Mouse (Mus musculus): ENCODE measurements at regions not wholly inside any gene's neighbourhood (a gene's known extent, or its start where the extent isn't known, plus 50 kb on each side); places are given as distances from the start of the nearest gene placed in this dataset.
"Not testable (repeated sequence)": the region's sequence is repeated elsewhere in the genome, so short reads cannot be mapped to it uniquely, and the experiment has no call there.

DNA sequence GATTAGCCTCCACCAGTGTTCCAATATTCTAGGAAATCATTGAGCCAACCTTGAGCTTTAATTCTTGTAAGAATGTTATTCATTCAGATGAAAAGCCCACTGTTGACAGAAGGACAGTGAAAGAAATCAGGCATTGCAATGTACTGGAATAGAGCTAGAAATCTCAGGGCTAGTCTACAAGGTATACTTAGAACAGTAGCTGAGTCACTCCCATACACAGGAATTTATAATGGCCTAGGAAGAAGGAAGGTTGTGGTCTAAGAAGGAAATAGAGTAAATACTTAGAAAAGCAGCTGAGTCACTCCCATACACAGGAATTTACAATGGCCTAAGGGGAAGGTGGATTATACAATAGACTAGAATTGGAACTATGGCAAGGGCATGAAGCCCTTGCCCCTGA lies 174.6 kb downstream of the Fam181b start:
- H3K4me1 ChIP-seq (ENCODE audit: control insufficient read depth, insufficient read depth, low read length); DNase-seq; H3K27me3 ChIP-seq (ENCODE audit: control insufficient read depth, insufficient read depth, low read length); H3K4me3 ChIP-seq (replicated peaks; ENCODE audit: insufficient read depth, low read depth, low read length); H3K27ac ChIP-seq (ENCODE audit: insufficient read depth, low read length): not testable (repeated sequence)

DNA sequence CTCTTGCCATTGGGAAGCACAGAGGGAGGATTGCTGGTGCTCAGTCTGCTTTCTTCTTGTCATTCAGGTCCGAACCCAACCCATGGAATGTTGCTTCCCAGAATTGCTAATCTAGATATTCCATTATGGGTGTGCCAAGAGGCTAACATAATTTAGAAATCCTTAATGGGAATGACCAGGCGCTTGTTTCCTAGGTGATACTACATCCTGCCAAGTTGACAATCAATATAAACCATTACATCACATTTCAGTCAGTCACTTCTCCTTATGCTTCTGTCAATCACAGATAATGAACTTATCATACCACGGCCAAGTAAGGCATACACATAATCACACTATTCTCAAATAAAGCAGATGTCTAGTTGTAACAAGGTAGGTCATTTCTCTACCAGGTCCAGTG lies 206.1 kb downstream of the Fam181b start:
- H3K4me1 ChIP-seq (ENCODE audit: control insufficient read depth, insufficient read depth, low read length), result no peaks in the 10 kb centered on the region
- H3K27ac ChIP-seq (ENCODE audit: insufficient read depth, low read length), result no peak overlapping the region
- WGBS, result 60% methylated on average over 3 of the region's 3 CpGs
- TF ChIP-seq POLR2A (IDR thresholded peaks at IDR 0.05; ENCODE audit: borderline replicate concordance, insufficient read depth, low read length), result no peak
- no peak for TF ChIP-seq CTCF (IDR thresholded peaks at IDR 0.05; ENCODE audit: borderline replicate concordance, insufficient read depth, low read depth, low read length)
- no peaks in the 10 kb centered on the region for H3K27me3 ChIP-seq (ENCODE audit: control insufficient read depth, insufficient read depth, low read length)
- no peak for DNase-seq
- H3K4me3 ChIP-seq (replicated peaks; ENCODE audit: insufficient read depth, low read depth, low read length), result no peak overlapping the region

DNA sequence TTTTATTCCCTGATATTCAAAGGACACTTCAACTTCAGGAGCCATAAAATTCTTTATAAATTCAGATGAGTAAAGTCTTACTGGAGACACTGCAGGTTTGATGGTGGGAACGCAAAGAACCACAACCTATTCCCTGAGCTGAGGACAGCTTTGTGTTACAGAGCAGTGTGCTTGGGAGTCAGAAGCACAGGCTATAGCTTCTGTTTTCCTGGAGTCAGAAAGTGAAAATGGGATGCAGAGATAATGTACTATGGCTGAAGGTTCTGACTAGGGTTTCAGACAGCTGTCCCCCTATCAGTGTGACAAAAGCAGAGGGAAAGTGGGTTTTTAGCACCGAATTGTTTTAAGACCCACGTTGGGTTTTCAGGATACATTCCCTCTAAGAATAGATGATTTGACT lies 211.8 kb downstream of the Fam181b start:
- TF ChIP-seq POLR2A (IDR thresholded peaks at IDR 0.05; ENCODE audit: borderline replicate concordance, insufficient read depth, low read length) (no peak), CTCF (IDR thresholded peaks at IDR 0.05; ENCODE audit: borderline replicate concordance, insufficient read depth, low read depth, low read length) (no peak)
- Histone ChIP-seq H3K27me3 (ENCODE audit: control insufficient read depth, insufficient read depth, low read length) (no peaks in the 10 kb centered on the region), H3K4me3 (replicated peaks; ENCODE audit: insufficient read depth, low read depth, low read length) (no peak overlapping the region), H3K4me1 (ENCODE audit: control insufficient read depth, insufficient read depth, low read length) (no peaks in the 10 kb centered on the region), H3K27ac (ENCODE audit: insufficient read depth, low read length) (no peak overlapping the region)
- 73% methylated on average over 3 of the region's 3 CpGs for WGBS
- DNase-seq, result no peak

DNA sequence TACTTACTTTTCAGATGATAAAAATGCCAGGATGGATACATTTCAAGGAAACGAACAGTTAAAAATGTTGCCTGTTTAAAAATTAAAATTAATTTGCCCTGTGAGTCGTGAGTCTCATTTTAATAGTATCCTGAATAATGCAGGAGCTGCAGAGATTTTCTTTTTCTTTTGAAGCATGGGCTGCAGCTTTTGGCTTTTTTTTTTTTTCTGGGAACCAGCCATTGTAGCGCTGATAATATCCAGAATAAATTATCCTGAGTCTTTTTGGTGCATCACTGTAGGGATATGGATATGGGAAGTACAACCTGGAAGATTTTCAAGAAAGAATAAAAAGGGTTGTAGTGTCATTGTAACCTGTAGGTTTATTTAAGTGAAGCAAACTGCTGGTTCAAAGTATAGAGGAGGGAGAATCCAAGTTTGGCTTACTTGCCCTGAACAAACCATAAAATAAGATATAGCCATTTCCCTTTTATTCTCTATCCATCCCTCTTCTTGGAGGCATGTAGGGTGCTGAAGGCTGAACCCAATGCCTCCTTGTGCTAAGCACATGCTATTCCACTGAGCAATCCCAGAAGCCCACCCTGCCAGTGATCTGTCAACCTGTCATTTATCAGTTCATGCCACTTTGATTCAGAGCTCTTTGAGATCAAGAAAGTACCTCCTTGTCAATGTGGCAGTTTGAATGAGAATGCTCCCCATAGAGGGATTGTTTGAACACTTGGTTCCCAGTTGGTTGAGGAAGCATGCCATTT lies 212.5 kb downstream of the Fam181b start:
- no peak overlapping the region for H3K27ac ChIP-seq (ENCODE audit: insufficient read depth, low read length)
- H3K27me3 ChIP-seq (ENCODE audit: control insufficient read depth, insufficient read depth, low read length), result no peaks in the 10 kb centered on the region
- no peaks in the 10 kb centered on the region for H3K4me1 ChIP-seq (ENCODE audit: control insufficient read depth, insufficient read depth, low read length)
- no peak overlapping the region for H3K4me3 ChIP-seq (replicated peaks; ENCODE audit: insufficient read depth, low read depth, low read length)
- DNase-seq, result no peak
- 53% methylated on average over 3 of the region's 3 CpGs for WGBS
- TF ChIP-seq CTCF (IDR thresholded peaks at IDR 0.05; ENCODE audit: borderline replicate concordance, insufficient read depth, low read depth, low read length) (no peak), POLR2A (IDR thresholded peaks at IDR 0.05; ENCODE audit: borderline replicate concordance, insufficient read depth, low read length) (no peak)

DNA sequence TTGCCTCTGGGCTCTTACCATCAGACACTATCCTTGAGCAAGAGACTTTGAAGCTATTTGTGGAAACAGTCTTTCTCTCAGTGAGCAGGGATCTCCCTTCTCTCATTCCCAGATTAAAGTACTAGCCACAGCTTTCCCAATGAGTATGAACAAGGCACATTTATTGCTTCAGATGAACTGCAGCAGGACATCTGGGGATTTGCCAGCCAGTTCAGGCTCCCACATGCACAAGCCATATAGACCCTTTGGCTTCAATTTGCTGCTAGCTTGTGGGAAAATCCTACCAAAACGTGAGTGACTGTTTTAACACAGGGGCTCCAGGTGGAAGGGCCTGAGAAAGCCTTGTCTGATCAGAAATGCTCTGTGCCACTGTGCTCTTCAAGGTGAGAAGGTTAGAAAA lies 233.1 kb downstream of the Fam181b start:
- TF ChIP-seq CTCF (IDR thresholded peaks at IDR 0.05; ENCODE audit: borderline replicate concordance, insufficient read depth, low read depth, low read length) (no peak), POLR2A (IDR thresholded peaks at IDR 0.05; ENCODE audit: borderline replicate concordance, insufficient read depth, low read length) (no peak)
- H3K27ac ChIP-seq (ENCODE audit: insufficient read depth, low read length), result no peak overlapping the region
- no peak overlapping the region for H3K4me3 ChIP-seq (replicated peaks; ENCODE audit: insufficient read depth, low read depth, low read length)
- no peaks in the 10 kb centered on the region for H3K4me1 ChIP-seq (ENCODE audit: control insufficient read depth, insufficient read depth, low read length)
- no peaks in the 10 kb centered on the region for H3K27me3 ChIP-seq (ENCODE audit: control insufficient read depth, insufficient read depth, low read length)
- WGBS, result 3% methylated on average over 1 of the region's 1 CpGs
- DNase-seq, result no peak

DNA sequence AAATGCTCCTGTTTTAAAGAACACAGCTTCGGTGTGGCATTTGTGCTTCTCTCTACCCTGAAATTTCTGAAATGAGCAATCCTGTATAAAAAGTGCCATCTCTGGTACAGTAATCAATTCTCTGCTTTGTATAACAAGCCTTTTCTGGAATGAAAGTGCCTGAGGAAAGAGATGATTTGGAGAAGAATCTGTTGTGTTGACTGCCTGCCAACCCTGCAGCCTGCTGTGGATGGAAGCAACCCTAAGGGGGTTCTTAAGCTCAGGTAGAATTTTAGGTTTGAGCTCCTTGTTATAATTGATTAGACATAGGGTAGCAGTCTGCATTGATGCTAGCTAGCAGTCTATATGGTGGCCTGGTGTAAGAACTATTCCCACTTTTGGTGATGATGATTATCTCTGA lies 251.7 kb downstream of the Fam181b start:
- no peak overlapping the region for H3K27ac ChIP-seq (ENCODE audit: insufficient read depth, low read length)
- peak in 1 of 2 experiments; percentile 2 for DNase-seq

DNA sequence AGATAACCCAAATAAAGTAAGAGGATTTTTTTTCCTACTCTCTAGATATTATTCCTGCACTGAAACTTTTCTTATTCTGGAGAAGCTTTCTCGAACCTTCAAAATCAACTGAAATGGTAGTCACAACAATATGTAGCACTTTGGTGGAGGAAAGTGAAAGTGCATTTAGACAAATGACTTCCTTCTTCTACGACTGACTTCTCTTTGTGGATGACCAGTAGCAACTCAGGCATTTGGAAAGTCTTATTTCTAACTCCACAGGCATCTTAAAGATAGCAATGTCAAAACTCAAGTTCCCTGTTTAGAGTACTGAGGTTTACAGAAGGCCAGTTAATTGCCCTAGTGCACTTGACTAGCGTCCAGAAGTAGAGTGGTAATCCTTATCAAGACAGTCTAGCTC lies 252.5 kb downstream of the Fam181b start:
- no peak for DNase-seq
- WGBS, result 84% methylated on average over 3 of the region's 3 CpGs
- Histone ChIP-seq H3K27me3 (ENCODE audit: control insufficient read depth, insufficient read depth, low read length) (no peaks in the 10 kb centered on the region), H3K4me1 (ENCODE audit: control insufficient read depth, insufficient read depth, low read length) (no peaks in the 10 kb centered on the region), H3K27ac (ENCODE audit: insufficient read depth, low read length) (no peak overlapping the region), H3K4me3 (replicated peaks; ENCODE audit: insufficient read depth, low read depth, low read length) (no peak overlapping the region)
- TF ChIP-seq POLR2A (IDR thresholded peaks at IDR 0.05; ENCODE audit: borderline replicate concordance, insufficient read depth, low read length), result no peak
- TF ChIP-seq CTCF (IDR thresholded peaks at IDR 0.05; ENCODE audit: borderline replicate concordance, insufficient read depth, low read depth, low read length), result no peak

More for the DNA sequence above, 251.7 kb downstream of the Fam181b start:
- no peak for TF ChIP-seq POLR2A (IDR thresholded peaks at IDR 0.05; ENCODE audit: borderline replicate concordance, insufficient read depth, low read length)
- no peak for TF ChIP-seq CTCF (IDR thresholded peaks at IDR 0.05; ENCODE audit: borderline replicate concordance, insufficient read depth, low read depth, low read length)
- Histone ChIP-seq H3K27me3 (ENCODE audit: control insufficient read depth, insufficient read depth, low read length) (no peaks in the 10 kb centered on the region), H3K4me1 (ENCODE audit: control insufficient read depth, insufficient read depth, low read length) (no peaks in the 10 kb centered on the region), H3K4me3 (replicated peaks; ENCODE audit: insufficient read depth, low read depth, low read length) (no peak overlapping the region)
- WGBS, result 80% methylated on average over 1 of the region's 1 CpGs

DNA sequence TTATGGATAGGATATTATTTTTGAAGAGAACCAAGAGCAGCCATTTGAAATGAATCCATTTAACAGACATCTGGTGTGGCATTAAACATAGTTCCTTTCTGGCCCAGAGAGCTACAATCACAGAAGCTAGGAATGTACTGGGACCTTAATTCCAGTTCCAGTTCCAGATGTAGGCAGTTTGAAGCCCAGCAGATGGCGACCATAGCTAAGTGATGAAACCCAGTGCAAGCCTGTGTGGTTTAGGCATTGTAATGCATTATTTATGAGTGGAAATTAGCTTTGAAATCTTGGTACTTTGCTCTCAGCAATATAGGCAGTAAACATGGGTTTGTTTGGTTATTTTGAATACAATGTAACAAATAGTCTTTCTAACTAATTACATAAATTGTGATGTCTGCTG lies 256.8 kb downstream of the Fam181b start:
- Histone ChIP-seq H3K27me3 (ENCODE audit: control insufficient read depth, insufficient read depth, low read length) (no peaks in the 10 kb centered on the region), H3K4me1 (ENCODE audit: control insufficient read depth, insufficient read depth, low read length) (no peaks in the 10 kb centered on the region), H3K27ac (ENCODE audit: insufficient read depth, low read length) (no peak overlapping the region), H3K4me3 (replicated peaks; ENCODE audit: insufficient read depth, low read depth, low read length) (no peak overlapping the region)
- 11% methylated on average over 1 of the region's 1 CpGs for WGBS
- TF ChIP-seq POLR2A (IDR thresholded peaks at IDR 0.05; ENCODE audit: borderline replicate concordance, insufficient read depth, low read length) (no peak), CTCF (IDR thresholded peaks at IDR 0.05; ENCODE audit: borderline replicate concordance, insufficient read depth, low read depth, low read length) (peak; percentile 15; the same call in 1 of the 2 replicates)
- DNase-seq, result no peak
